Mouse (Mus musculus) ES-Bruce4 (cell line): Measurements from ENCODE around the gene Stat3.

ENCODE experiments used
- CTCF ChIP-seq: IDR thresholded peaks from one replicate; pipeline ENCODE4 v1.8.1; 2011; ENCODE audit warnings: low read depth, low read length
- EP300 ChIP-seq: IDR thresholded peaks from 2 replicates; pipeline ENCODE4 v1.6.1; 2011; ENCODE audit warnings: low read depth, low read length; ENCODE audit not compliant: insufficient read depth
- POLR2A ChIP-seq: IDR thresholded peaks from one replicate; pipeline ENCODE4 v1.8.1; 2011; ENCODE audit warnings: low read length; ENCODE audit not compliant: insufficient read depth

DNA sequence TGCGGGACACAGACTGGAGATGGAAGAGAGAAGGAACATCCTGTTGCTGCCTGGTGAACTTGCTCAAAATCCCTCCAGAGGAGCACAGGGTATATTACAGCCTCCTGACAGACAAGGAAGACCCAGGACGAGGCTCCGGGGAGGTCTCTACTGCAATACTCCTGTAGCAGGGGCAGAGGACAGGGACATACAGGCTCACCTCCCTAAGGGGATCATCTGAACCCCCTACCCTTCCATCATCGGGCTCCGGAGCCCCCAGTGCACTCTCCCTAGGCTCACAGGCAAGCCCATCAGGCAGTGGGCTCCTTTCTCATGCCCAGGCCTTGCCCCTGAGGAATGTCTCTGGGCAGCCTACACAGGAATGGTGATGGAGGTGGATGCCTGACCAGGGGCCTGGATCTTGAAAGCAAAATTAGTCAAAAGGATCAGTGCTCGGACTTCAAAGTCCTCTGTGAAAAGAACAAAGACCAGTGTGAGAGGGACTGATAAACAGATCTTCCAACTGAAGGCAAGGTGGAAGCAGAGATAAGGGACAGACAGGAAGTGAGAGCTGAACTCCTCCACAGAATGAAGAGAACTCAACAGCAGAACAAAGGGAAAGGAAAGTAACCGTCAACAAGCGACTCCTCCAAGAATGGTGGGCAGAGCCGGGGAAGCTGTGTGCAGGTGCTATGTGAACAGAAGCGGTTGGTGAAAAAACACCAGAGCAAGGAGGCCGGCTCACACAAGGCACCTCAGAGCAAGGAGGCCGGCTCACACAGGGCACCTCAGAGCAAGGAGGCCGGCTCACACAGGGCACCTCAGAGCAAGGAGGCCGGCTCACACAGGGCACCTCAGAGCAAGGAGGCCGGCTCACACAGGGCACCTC lies 47.9 kb downstream of the Stat3 start:
- TF ChIP-seq POLR2A (no peak), EP300 (no peak), CTCF (no peak)
